Mouse (Mus musculus): ENCODE data around the gene Edem3. TPM values are rescaled to one million over a fixed set of nuclear protein-coding genes. Genes with fewer than 3 reads are reported as not detected.

The Edem3 gene
- polyA plus RNA-seq, 1 experiment from 2014 or later = 5.7 TPM

DNA sequence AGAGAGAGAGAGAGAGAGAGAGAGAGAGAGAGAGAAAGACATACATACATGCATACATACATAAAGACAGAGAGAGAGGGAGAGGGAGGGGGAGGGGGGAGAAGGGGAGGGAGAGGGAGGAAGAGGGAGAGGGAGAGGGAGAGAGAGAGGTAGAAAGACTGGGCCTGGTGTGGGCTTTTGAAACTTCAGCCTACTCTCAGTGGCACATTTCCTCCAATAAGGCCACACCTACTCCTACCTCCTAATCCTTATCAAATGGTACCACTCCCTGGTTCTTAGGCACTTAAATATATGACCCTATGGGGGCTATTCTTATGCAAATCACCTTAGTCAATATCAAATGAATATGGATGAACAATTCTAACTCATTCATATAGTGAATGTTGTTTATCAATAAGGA, 41.5 kb upstream of the Edem3 start:
- no peaks in the 10 kb centered on the region for H3K27me3 ChIP-seq (ENCODE audit: control insufficient read depth, insufficient read depth, low read depth, low read length)
- no peaks in the 10 kb centered on the region for H3K9me3 ChIP-seq (replicated peaks; ENCODE audit: control insufficient read depth, low read length)
- no peaks in the 10 kb centered on the region for H3K36me3 ChIP-seq (ENCODE audit: control insufficient read depth, insufficient read depth)
- peaks cover 4% of the 10 kb centered on the region; the same call in 1 of the 2 replicates for H3K4me1 ChIP-seq (ENCODE audit: control insufficient read depth, low read depth, low read length)
- no peak overlapping the region for H3K9ac ChIP-seq (ENCODE audit: low read depth, low read length)
- ATAC-seq (ENCODE audit: low read depth) = 0 out of 2 replicates have a peak, but pooled peaks have one; percentile 37
- no peak overlapping the region for H3K4me3 ChIP-seq (ENCODE audit: low read depth, low read length)
- no peak overlapping the region for H3K27ac ChIP-seq (ENCODE audit: low read length)
- H3K4me2 ChIP-seq (ENCODE audit: low read depth, low read length) = no peak overlapping the region

DNA sequence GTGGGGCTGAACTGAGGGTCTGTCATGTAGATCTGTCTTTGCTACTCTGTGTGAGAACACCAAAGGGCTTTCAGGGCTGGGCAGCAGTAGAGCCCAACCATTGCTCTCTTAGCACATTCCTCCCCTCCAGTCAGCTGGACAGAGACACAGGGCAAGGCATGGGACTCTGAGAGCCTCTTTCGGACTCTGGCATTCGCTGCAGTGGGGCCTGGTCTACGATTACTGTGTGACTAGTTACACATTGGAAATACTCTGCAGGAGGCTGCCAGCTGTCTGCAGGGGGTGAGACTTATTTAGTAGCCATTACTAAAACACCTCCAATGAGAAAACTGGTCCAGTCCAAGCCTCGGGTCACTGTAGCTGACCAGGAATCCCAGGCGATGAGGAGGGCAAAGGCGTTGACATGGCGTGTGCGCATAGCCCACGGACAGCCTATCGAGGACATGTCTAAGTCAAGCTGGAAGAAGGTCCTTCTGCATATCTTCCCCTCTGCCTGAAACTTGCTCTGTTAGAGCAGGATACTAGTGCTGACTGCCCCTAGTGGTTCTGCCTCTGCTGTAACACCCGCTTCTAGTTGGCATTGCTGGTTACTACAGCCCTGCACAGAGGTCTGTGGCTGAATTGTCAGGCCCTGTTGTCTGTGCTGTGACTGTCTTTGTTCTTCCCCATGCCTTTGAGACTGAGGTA, 39.0 kb upstream of the Edem3 start:
- Histone ChIP-seq H3K27ac (ENCODE audit: low read length) (no peak overlapping the region), H3K9ac (ENCODE audit: low read depth, low read length) (no peak overlapping the region), H3K27me3 (ENCODE audit: control insufficient read depth, insufficient read depth, low read depth, low read length) (no peaks in the 10 kb centered on the region), H3K9me3 (replicated peaks; ENCODE audit: control insufficient read depth, low read length) (no peaks in the 10 kb centered on the region), H3K4me1 (ENCODE audit: control insufficient read depth, low read depth, low read length) (no peaks in the 10 kb centered on the region), H3K36me3 (ENCODE audit: control insufficient read depth, insufficient read depth) (no peaks in the 10 kb centered on the region), H3K4me2 (ENCODE audit: low read depth, low read length) (no peak overlapping the region), H3K4me3 (ENCODE audit: low read depth, low read length) (no peak overlapping the region)
- 82% methylated on average over 11 of the region's 11 CpGs for WGBS (ENCODE audit: insufficient replicate concordance)
- no peak for ATAC-seq (ENCODE audit: low read depth)

DNA sequence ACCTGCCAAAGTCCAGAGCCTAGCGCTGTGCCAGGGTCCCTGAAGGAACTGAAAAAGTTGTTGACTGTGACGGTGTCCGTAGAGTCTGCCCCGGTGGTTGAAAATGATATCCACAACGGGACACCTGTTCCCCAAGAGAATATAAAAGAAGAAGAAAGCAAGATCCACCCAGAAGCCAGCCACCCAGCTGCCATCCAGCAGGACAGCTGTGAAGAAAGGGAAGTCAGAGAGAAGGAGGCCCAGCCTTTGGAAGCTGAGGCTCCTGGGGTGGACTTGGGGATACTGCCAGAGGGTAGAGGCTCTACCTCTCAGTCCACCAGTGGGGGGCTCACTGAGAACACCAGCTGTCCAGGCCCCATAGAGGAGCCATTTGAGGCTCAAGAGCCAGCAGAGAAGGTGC, 37.5 kb upstream of the Edem3 start:
- Histone ChIP-seq H3K27me3 (ENCODE audit: control insufficient read depth, insufficient read depth, low read depth, low read length) (no peaks in the 10 kb centered on the region), H3K36me3 (ENCODE audit: control insufficient read depth, insufficient read depth) (no peaks in the 10 kb centered on the region), H3K4me3 (ENCODE audit: low read depth, low read length) (no peak overlapping the region), H3K9me3 (replicated peaks; ENCODE audit: control insufficient read depth, low read length) (no peaks in the 10 kb centered on the region), H3K27ac (ENCODE audit: low read length) (no peak overlapping the region), H3K9ac (ENCODE audit: low read depth, low read length) (no peak overlapping the region), H3K4me1 (ENCODE audit: control insufficient read depth, low read depth, low read length) (no peaks in the 10 kb centered on the region), H3K4me2 (ENCODE audit: low read depth, low read length) (no peak overlapping the region)
- ATAC-seq (ENCODE audit: low read depth) = no peak
- WGBS (ENCODE audit: insufficient replicate concordance) = 75% methylated on average over 5 of the region's 5 CpGs

DNA sequence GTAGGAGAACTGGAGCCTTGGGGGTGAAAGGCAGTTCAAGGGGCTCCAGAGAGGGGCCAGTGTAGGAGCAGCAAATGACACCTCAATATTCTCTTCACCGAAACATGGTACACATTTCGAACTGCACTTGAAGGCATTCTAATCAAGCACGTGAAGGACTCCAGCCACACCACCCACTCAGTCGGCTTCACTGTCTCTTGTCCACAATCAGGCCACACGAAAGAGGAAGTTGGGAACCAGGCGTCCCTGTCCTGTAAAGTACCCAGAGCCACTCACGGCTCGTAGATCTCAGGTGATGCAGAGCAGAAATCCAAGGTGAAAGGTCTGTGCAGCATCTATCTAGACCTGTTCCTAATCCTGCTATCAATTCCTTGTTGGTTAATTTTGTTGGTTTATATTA, 36.6 kb upstream of the Edem3 start:
- H3K36me3 ChIP-seq (ENCODE audit: control insufficient read depth, insufficient read depth) = no peaks in the 10 kb centered on the region
- no peaks in the 10 kb centered on the region for H3K9me3 ChIP-seq (replicated peaks; ENCODE audit: control insufficient read depth, low read length)
- H3K9ac ChIP-seq (ENCODE audit: low read depth, low read length) = no peak overlapping the region
- no peak for ATAC-seq (ENCODE audit: low read depth)
- H3K4me3 ChIP-seq (ENCODE audit: low read depth, low read length) = no peak overlapping the region
- H3K4me2 ChIP-seq (ENCODE audit: low read depth, low read length) = no peak overlapping the region
- no peaks in the 10 kb centered on the region for H3K4me1 ChIP-seq (ENCODE audit: control insufficient read depth, low read depth, low read length)
- no peak overlapping the region for H3K27ac ChIP-seq (ENCODE audit: low read length)
- 28% methylated on average over 8 of the region's 8 CpGs for WGBS (ENCODE audit: insufficient replicate concordance)
- H3K27me3 ChIP-seq (ENCODE audit: control insufficient read depth, insufficient read depth, low read depth, low read length) = no peaks in the 10 kb centered on the region

DNA sequence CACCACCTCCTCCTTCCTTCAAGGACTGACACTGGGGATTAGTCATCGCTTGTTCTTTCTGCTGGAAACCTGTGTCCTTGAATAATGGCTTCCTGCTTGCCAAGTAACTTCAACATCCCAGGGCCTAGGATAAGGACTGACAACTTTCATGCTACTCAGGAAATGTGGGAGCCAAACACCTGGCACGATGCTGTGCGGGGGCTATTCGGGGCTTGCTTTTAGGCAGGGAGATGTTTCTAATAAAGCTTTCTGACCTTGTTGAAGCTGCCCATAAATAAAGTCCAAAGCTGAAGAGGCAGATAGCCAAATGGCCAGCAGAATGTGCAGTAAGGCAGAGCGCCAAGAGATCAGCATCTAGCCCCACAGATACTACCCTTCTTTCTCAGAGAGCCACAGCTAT, 35.3 kb upstream of the Edem3 start:
- no peak overlapping the region for H3K27ac ChIP-seq (ENCODE audit: low read length)

DNA sequence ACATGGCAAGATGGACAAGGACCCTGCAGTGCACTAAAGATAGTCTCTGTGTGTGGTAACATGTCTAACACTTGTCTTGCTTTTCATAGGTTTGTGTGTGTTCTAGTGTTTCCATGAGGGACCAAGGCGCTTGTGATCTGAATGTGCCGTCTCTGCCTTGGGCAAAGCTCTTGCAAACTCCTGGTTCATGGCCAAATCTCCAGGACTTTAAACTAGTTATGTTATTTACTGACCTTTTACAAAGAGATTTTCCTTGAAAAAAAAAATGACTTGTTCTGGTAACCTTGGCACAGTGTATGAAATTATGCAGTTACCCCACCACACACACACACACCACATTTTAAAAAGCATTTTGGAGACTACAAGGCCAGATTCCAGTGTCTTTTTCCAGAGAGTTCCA, 34.6 kb upstream of the Edem3 start:
- Histone ChIP-seq H3K27me3 (ENCODE audit: control insufficient read depth, insufficient read depth, low read depth, low read length) (no peaks in the 10 kb centered on the region), H3K4me2 (ENCODE audit: low read depth, low read length) (no peak overlapping the region), H3K9ac (ENCODE audit: low read depth, low read length) (no peak overlapping the region), H3K27ac (ENCODE audit: low read length) (no peak overlapping the region), H3K4me3 (ENCODE audit: low read depth, low read length) (no peak overlapping the region), H3K36me3 (ENCODE audit: control insufficient read depth, insufficient read depth) (no peaks in the 10 kb centered on the region), H3K9me3 (replicated peaks; ENCODE audit: control insufficient read depth, low read length) (no peaks in the 10 kb centered on the region), H3K4me1 (ENCODE audit: control insufficient read depth, low read depth, low read length) (no peaks in the 10 kb centered on the region)
- WGBS (ENCODE audit: insufficient replicate concordance) = 67% methylated on average over 2 of the region's 2 CpGs
- ATAC-seq (ENCODE audit: low read depth) = no peak

More for the DNA sequence above, 35.3 kb upstream of the Edem3 start:
- no peak overlapping the region for H3K9ac ChIP-seq (ENCODE audit: low read depth, low read length)
- H3K9me3 ChIP-seq (replicated peaks; ENCODE audit: control insufficient read depth, low read length) = no peaks in the 10 kb centered on the region
- no peaks in the 10 kb centered on the region for H3K27me3 ChIP-seq (ENCODE audit: control insufficient read depth, insufficient read depth, low read depth, low read length)
- no peaks in the 10 kb centered on the region for H3K36me3 ChIP-seq (ENCODE audit: control insufficient read depth, insufficient read depth)
- no peak for ATAC-seq (ENCODE audit: low read depth)
- H3K4me3 ChIP-seq (ENCODE audit: low read depth, low read length) = no peak overlapping the region
- no peak overlapping the region for H3K4me2 ChIP-seq (ENCODE audit: low read depth, low read length)
- no peaks in the 10 kb centered on the region for H3K4me1 ChIP-seq (ENCODE audit: control insufficient read depth, low read depth, low read length)
- WGBS (ENCODE audit: insufficient replicate concordance) = 72% methylated on average over 5 of the region's 5 CpGs

DNA sequence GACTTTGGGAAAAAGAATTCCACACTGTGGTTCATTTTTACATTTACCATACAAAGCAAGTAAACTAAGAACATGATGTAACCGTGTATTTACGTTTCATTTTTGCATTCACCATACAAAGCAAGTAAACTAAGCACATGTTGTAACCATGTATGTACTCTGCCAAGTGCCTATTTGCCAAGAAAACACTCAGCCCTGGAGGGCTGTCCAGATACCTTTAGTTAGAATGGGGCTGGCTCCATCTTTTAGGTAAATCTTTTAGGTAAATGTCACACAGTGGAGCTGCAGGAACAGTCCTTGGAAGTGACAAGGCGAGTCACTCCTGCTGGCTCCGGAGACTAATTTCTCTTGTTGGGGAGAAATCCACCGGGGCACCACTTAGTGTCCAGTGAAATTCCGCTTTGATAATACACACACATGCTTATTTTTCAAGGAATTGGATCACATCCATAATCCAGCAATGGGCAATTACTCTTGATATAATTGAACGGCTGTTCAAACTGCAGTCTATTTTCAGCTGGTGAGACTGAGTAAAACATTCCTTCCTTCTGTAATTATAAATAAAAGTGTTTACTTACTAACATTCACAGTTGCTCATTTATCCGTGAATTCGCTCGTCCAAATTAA, 33.7 kb upstream of the Edem3 start:
- no peak for ATAC-seq (ENCODE audit: low read depth)
- 69% methylated on average over 10 of the region's 10 CpGs for WGBS (ENCODE audit: insufficient replicate concordance)

DNA sequence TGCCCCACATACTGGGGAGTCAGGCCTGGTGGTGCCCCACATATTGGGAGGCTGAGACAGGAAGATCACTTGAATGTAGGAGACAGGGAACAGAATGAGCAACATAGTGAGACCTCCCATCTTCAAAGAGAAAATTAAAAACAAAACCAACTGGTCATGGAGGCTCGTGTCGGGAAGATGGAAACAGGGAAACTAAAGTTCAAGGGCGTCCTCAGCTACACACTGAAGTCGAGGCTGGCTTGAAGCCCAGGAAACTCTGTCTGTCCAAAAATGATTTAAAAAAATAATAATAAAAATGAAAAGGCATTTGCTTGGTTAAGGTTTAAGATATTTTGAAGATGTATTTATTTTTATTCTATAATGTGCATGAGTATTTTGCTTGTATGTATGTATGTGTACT, 31.4 kb upstream of the Edem3 start:
- no peaks in the 10 kb centered on the region for H3K27me3 ChIP-seq (ENCODE audit: control insufficient read depth, insufficient read depth, low read depth, low read length)
- no peaks in the 10 kb centered on the region; the same call in 1 of the 2 replicates for H3K4me1 ChIP-seq (ENCODE audit: control insufficient read depth, low read depth, low read length)
- WGBS (ENCODE audit: insufficient replicate concordance) = 67% methylated on average over 4 of the region's 4 CpGs
- no peak for ATAC-seq (ENCODE audit: low read depth)
- H3K4me3 ChIP-seq (ENCODE audit: low read depth, low read length) = no peak overlapping the region
- no peaks in the 10 kb centered on the region for H3K9me3 ChIP-seq (replicated peaks; ENCODE audit: control insufficient read depth, low read length)
- H3K9ac ChIP-seq (ENCODE audit: low read depth, low read length) = no peak overlapping the region
- H3K4me2 ChIP-seq (ENCODE audit: low read depth, low read length) = no peak overlapping the region
- H3K27ac ChIP-seq (ENCODE audit: low read length) = no peak overlapping the region
- H3K36me3 ChIP-seq (ENCODE audit: control insufficient read depth, insufficient read depth) = no peaks in the 10 kb centered on the region

More for the DNA sequence above, 33.7 kb upstream of the Edem3 start:
- Histone ChIP-seq H3K9me3 (replicated peaks; ENCODE audit: control insufficient read depth, low read length) (no peaks in the 10 kb centered on the region), H3K9ac (ENCODE audit: low read depth, low read length) (no peak overlapping the region), H3K27me3 (ENCODE audit: control insufficient read depth, insufficient read depth, low read depth, low read length) (no peaks in the 10 kb centered on the region), H3K36me3 (ENCODE audit: control insufficient read depth, insufficient read depth) (no peaks in the 10 kb centered on the region), H3K4me1 (ENCODE audit: control insufficient read depth, low read depth, low read length) (no peaks in the 10 kb centered on the region), H3K4me3 (ENCODE audit: low read depth, low read length) (no peak overlapping the region), H3K27ac (ENCODE audit: low read length) (no peak overlapping the region), H3K4me2 (ENCODE audit: low read depth, low read length) (no peak overlapping the region)

DNA sequence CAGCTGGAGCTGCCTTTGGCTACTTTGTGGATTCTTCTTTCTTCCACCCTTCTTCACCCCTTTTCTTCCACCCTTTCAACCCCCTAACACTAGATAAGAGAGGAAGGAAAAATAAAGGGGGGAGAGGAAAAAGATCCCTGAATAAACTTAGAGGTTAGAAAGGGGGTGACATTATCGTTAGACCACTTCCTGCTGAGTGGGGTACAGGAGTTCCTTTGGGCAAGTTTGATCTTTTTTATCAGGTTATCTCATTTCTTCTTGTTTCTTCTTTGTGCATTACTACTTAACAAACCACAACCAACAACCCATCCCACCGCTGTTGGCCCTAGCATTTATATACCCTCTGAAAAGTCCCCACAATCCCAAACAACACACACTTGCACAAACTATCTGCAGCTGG, 29.6 kb upstream of the Edem3 start:
- Histone ChIP-seq H3K4me2 (ENCODE audit: low read depth, low read length) (no peak overlapping the region), H3K36me3 (ENCODE audit: control insufficient read depth, insufficient read depth) (no peaks in the 10 kb centered on the region), H3K4me3 (ENCODE audit: low read depth, low read length) (no peak overlapping the region), H3K27ac (ENCODE audit: low read length) (no peak overlapping the region), H3K27me3 (ENCODE audit: control insufficient read depth, insufficient read depth, low read depth, low read length) (no peaks in the 10 kb centered on the region), H3K9ac (ENCODE audit: low read depth, low read length) (no peak overlapping the region), H3K4me1 (ENCODE audit: control insufficient read depth, low read depth, low read length) (no peaks in the 10 kb centered on the region; the same call in 1 of the 2 replicates), H3K9me3 (replicated peaks; ENCODE audit: control insufficient read depth, low read length) (no peaks in the 10 kb centered on the region)
- WGBS (ENCODE audit: insufficient replicate concordance) = 25% methylated on average over 2 of the region's 2 CpGs
- ATAC-seq (ENCODE audit: low read depth) = no peak

All from liver, embryonic 16.5 days (tissue).